Mouse (Mus musculus) gastrocnemius, postnatal 36 days (tissue): ENCODE measurements around the gene Zfp710. TPM values are rescaled to one million over a fixed set of nuclear protein-coding genes. Genes with fewer than 3 reads are reported as not detected.

Experiments used
- DNase-seq, 2 experiments: peaks; one replicate each; pipeline ENCODE4 v3.0.0; 2022
- intact Hi-C: fragments of 180-260 bp; cut with DNase I; formaldehyde crosslinking; loops from one replicate; pipeline ENCODE4 v1.15.1; 2025
- total RNA-seq, 2 experiments: library from RNA; stranded (reverse); gene quantifications; 2 replicates each; pipeline ENCODE4 v1.2.3; 2021

Zfp710 gene
- total RNA-seq, 2 experiments from 2014 or later: 24.2 to 26.5 TPM

DNA sequence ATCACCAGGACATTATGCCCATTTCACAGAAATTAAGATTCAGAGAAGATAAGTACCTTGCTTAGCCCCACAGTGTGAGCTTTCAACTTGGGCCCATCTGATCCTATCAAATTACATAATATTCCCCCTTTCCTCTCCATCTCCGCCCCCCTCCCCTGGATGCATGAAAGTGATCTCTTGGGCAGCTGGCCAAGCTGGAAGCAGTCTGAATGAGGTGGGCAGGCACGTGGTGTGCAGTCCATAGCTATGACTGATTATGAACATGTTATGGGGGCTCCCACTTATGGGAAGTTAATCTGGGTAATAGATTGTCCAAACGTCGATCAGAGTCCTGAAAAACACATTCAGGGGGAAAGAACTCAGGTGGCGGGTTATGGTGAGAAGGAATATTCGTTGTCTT, 27.2 kb downstream of the Zfp710 start:
- intact Hi-C loops: no loop called here

GRCm38 (mm10) chr7:80052261-80052660, 27.6 kb downstream of the Zfp710 start:
- DNase-seq: peak in 1 of 2 experiments; percentile 52
- intact Hi-C loops: no loop called here

More for the DNA sequence above, 27.2 kb downstream of the Zfp710 start:
- no peak for DNase-seq

GRCm38 (mm10) chr7:80053147-80053546, 28.5 kb downstream of the Zfp710 start:
- intact Hi-C loops: no loop called here
- DNase-seq: no peak

DNA sequence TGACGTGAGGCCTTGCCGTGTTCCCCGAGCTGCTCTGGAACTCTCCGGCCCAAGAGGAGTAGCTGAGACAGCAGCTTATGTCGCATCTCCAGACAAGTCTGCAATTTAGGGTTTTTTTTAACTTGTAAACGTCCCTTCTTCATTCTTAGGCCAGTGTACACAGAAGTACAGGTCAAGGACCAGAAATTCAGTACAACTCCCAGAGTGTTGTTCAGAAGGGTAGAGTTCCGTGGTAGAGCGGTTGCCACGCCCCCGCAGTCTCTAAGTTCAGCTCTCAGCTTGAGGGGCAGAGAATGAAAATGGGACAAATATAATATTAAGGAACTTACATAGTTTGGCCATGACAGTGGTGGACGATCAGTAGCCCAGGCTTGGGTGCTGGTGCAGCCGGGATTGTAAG, 31.2 kb downstream of the Zfp710 start:
- intact Hi-C loops: no loop called here
- DNase-seq: no peak

DNA sequence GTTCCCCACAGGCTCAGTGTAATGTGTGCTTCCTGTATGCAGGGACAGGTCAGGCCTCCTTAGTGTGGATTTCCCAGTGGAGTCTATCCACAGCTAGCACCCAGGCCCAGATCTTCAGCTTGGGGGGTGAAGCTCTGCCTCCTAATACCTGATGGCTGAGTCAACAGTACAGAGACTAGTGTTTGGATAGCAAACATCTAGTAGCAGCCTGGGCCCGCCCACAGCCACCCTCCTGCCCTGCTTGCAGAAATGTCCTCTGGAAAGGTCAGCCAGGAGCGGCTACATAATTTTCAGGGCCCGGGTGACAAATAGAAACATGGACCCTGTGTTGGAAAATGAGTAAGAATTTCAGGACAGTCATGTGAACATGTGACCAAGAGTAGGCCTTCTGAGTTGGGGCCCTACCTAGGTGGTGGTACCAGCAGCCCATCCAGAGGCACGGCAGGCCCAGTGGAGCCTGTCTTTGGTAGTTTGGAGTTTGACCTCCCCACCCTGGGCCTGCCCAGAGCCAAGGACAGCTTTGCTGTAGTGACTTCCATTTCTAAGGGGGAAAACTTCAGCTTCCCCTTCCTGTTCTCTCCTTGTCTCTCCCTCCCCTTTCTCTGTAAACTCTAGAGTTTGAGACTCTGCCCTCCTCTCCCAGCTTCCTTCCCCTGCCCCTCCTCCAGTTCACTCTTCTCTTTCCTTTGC, 32.5 kb downstream of the Zfp710 start:
- intact Hi-C loops: no loop called here
- DNase-seq: no peak

GRCm38 (mm10) chr7:80057781-80058180, 33.2 kb downstream of the Zfp710 start:
- intact Hi-C loops: no loop called here
- DNase-seq: no peak

- DNase-seq: no peak
- intact Hi-C loops: no loop called here
These were observed 33.9 kb downstream of the Zfp710 start for GRCm38 (mm10) chr7:80058405-80059063.

DNA sequence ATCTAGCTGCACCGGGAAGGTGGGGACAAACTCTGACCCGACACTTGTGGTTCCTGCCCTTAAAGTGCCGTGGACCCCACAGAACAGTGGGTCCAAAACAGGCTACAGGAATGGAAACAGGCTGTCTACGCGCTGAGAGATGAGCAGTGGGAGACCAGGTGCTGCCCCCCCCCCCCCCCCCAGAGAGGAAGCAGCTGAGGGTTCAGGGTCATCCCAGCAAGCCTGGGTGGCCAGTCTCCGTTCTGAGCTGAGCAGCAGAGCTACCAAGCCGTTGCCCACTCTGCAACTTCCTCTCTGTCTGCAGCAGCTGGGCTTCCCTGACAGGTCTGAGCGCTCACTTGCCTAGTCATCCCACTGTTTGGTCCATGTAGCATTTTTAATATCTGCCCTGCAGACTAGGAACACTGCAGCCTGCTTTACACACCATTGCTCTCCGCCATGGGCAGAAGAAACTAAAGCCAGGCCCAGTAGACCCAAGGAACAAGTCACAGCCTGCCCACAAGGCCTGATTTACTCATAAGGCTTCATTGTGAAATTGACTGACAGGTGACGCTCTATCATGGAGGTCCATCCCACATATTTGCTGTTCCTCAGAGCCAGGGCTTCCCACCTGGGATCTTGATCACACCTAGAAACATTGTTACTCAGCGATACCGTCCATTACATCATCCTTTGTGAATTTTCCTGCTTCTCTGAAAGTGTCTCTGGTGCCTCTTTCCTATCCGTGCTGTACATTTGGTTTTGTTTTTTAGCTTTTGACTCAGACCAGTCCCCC, 34.6 kb downstream of the Zfp710 start:
- intact Hi-C loops: no loop called here
- no peak for DNase-seq

DNA sequence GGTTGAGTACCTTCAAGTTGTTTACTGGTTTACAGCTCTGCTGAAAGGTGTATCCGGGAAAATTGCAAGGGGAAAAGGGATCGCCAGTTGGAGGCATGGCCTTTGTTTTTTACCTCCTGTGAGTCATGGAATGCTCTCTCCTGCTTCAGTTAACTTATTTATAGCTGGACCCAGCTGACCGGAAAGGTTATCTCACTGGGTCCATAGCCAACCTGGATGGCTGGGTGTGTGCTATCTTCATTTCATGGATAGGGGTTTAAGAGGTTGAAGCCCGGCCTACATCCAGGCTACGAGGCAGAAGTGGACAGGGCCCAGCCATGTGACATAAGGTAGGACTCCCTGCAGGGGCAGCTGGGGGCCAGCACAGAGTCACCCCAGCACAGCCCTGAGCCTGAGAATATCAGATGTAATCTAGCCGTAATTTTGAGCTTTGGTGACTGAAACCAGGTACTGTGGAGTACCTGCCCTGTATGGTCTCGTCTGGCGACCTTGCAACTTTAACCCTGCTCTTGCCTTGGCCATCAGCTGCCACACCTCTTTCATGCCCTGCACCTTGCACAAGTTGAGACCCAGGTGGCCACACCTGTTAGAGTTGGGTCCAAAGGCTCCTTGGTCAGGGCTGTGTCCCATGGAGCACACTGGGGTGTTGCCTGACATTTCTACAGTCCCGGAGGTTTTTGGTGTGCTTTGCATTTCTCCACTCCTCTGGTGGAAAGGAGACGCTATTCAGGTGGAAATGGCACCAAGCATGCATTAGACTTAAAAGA, 35.6 kb downstream of the Zfp710 start:
- DNase-seq: no peak
- intact Hi-C loops: no loop called here

DNA sequence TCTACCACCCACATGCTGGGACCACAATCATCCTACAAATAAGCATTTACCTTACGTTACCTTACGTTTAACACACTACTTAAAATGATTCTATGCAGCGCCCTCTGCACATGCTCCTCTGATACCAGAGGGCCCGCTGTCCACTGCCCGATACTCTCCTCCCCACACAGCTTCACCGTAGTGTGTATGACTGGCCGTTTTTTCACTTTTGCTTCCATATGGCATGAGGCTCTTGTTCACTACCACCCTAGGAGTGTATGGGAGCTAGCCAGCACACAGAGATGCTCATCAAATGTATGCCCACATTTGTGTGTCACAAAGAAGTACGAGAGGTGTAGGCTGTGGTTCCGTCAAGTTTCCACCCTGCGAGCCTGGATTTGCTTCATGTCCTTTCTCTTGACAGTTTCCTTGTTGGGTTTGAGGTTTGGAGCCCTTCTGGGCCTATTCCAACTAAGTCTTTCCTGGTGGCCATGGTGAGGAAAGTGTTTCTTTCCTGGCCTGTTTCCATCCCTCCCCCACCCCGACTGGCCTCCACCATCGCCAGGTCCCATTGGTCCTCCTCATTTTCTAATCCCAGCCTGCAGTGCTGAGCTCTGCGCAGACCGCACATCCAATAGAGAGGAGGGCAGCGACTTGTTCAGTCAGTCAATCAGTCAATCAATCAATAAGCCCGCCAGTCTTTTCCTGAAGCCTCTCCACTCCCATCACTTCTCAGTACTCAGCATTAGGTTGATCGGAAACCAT, 37.6 kb downstream of the Zfp710 start:
- DNase-seq: no peak
- intact Hi-C loops: no loop called here

DNA sequence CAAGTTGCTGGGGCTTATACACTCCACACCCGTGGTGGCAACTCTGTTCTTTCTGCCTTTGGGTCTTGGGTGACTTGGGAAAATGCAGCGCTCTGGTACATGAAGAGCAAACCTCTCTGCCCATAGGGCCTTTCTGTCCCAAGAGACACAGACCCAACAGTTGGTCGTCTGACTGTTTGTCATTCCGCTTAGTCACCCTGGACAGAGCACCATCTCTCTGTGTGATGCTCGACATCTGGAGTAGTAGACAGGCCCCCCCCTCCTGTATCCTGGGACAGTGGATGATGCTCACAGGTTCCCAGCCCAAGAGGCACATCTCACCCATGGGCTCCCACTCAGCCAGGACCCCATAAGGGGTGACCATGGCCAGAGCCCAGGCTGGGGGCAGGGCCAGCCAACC, 38.6 kb downstream of the Zfp710 start:
- DNase-seq: no peak
- intact Hi-C loops: no loop called here

- intact Hi-C loops: no loop called here
- no peak for DNase-seq
These were observed 39.5 kb downstream of the Zfp710 start for GRCm38 (mm10) chr7:80063902-80064736.

DNA sequence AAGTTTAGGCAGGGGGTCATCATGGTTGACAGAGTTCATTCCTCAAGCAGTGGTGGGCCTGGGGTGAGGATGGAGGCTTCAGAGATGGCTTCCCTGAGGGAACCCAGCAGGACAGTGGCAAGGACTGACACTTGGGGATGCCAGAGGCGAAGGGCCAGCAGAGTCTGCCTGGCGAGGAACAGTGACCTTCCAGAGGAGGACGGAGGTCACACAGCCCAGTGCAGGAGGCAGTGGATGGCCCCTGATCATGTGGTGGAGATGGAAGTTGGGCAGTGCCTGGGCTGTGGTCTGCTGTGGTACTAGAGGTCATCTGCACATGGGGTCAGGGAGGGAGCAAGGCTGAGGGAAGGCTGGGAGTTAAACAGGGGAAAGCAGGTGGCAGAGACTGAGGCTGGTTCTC, 40.6 kb downstream of the Zfp710 start:
- intact Hi-C loops: no loop called here
- no peak for DNase-seq

- intact Hi-C loops: no loop called here
- DNase-seq: no peak
These were observed 42.3 kb downstream of the Zfp710 start for GRCm38 (mm10) chr7:80066675-80067455.

DNA sequence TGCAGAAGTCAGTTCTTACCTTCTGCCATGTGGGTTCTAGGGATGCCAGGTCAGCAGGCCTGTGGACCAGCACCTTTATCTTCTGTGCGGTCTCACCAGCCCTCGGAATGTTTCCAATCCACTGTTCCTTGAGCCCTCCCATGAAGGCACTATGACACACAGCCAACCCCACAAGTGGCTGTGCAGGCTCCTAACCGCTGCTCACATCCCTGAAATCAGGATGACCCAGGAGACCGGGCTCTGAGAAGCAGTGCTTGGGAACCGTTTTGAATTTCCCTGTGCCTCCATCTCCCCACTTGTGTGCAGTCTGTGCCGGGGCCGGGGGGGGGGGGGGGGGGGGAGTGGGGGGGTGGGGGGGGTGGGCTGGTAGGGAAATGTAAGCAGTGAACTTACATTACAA, 43.7 kb downstream of the Zfp710 start:
- intact Hi-C loops: no loop called here
- DNase-seq: no peak

DNA sequence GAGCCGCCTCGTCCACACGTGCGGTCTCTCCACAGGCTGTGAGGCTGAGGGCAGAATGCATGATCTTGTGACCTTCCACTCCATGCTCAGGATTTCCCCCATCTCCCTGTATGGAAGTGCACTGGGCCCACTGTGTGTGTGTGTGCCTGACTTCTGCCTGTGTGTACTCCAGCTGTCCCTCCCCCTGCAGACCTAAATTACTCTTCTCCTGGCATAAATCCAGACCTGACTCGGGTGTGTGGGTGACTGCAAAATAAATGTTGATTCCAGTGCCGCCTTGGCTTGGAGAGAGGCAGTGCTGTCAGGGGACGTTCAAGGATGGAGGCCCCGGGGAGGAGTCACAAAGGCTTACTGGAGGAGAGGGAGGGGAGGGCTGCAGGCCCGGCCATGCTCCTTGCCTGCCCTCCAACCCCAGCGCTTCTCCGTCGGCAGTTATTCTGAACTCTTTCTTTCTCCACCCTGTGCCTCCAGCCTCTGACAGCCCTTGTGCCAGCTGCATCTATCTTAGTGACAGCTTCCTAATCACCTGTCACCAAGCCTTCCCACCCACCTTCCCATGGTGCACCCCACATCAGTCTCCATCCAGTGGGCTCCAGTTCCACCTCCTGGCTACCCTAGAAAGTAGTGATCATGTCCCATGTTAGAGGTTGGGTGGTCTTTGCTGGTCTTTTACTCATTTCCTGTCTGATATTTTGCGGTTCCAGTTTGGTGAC, 45.2 kb downstream of the Zfp710 start:
- DNase-seq: peak in 1 of 2 experiments; percentile 37
- intact Hi-C loops: no loop called here

- intact Hi-C loops: no loop called here
- no peak for DNase-seq
These were observed 46.6 kb downstream of the Zfp710 start for GRCm38 (mm10) chr7:80071209-80071608.

GRCm38 (mm10) chr7:80072297-80072696, 47.7 kb downstream of the Zfp710 start:
- no peak for DNase-seq
- intact Hi-C loops: no loop called here
